Mouse (Mus musculus) ES-Bruce4 (cell line): ENCODE measurements around the gene Fgfr2.

ENCODE experiments used
- CTCF ChIP-seq: IDR thresholded peaks from one replicate; pipeline ENCODE4 v1.8.1; 2011; ENCODE audit warnings: low read depth, low read length
- POLR2A ChIP-seq: IDR thresholded peaks from one replicate; pipeline ENCODE4 v1.8.1; 2011; ENCODE audit warnings: low read length; ENCODE audit not compliant: insufficient read depth

DNA sequence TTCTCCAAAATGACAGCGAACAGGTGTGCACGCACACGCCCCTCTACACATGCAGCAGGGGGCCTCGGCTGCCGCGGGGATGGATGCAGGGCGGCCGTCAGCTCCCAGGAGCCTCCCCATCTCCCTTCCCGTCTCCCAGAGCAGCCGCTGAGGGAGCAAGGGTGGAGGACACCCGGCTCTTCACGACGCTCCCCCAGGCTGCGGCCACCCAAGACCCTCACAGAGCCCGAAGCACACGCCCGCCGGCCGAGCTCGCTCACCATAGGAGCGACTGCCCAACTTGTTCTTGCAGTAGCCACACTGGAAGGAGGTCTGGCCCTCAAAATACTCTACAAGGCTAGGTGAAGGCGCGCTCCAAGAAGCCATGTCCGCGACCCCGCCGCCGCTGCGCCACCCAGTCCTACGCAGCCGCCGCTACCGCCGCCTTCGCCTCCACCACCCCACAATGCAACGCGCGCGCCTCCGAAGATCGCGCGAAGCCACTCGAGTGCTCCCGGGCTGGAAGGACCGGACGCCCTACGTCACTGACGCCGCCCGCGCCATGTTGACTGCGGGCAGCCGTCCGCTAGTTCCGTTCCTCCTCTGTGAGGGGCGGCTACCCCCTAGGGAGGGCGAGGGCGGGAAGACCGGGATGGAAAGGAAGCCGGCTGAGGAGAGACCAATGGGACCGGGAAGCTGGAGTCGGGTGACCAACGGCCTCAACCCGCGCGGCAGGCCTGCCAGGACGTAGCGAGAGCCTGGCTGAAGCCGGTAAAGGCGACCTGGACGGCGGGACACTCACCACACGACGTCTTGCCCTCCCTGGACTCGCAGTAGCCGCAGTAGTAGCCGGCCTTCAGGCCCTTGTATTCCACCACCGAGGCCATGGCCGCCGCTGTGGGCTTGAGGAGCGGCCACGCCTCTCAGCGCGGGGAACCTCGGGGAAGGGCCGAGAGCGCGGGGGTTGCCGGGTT lies 2603.8 kb downstream of the Fgfr2 start:
- TF ChIP-seq POLR2A (peak; percentile 14), CTCF (no peak)
